Mouse (Mus musculus): ENCODE measurements around the gene Stk32c.

Stk32c gene

GRCm38 (mm10) chr7:139228447-139229171 is 15.5 kb upstream of the Stk32c start:
- no peak for DNase-seq

GRCm38 (mm10) chr7:139226416-139226815 is 13.3 kb upstream of the Stk32c start:
- no peak for DNase-seq

GRCm38 (mm10) chr7:139224725-139225124 is 11.6 kb upstream of the Stk32c start:
- peak; percentile 38 to 49 for DNase-seq

DNA sequence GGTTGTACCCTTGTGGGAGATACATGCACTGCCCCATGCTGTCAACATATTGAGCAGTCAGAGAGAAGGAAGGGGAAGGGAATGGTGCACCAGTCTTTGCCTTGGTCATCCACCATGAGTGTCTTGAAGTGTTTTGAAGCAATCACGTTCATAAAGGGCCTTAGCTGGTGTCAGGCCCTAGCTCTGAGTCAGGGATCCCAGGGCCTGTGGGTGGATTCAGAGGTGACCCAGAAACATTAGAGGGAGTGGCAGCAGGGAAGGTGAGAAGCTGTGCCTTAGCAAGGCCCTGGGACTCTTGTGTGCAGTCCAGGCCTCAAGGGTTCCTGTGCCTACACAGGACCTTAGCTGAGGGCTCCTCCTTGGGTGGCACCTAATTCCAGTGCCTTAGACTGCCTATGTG is 11.0 kb upstream of the Stk32c start:
- no peak for DNase-seq

GRCm38 (mm10) chr7:139222341-139222740 is 9.2 kb upstream of the Stk32c start:
- DNase-seq: no peak

- DNase-seq: no peak
Measured at GRCm38 (mm10) chr7:139221856-139222255, 8.7 kb upstream of the Stk32c start.

DNA sequence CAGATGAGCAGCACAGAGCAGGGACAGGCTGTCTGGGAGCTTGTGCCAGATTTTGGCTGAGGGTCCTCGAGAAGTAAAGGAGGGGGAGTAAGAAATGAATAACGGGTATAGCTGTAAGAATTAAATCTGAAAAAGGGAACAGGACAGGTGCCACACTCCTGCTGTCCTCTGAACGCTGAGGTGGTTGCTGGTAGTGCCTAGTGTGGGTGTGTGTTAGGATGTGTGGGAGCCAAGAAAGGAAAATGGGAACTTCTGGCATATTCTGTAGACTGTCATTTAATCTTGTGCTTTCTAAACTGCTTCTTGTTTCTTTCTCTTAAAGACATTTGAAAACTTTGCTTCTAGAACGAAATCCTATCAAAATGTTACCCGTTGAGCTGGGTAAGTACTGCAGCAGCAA is 8.0 kb upstream of the Stk32c start:
- no peak for DNase-seq

- no peak for DNase-seq
Measured at GRCm38 (mm10) chr7:139220303-139220702, 7.2 kb upstream of the Stk32c start.

DNA sequence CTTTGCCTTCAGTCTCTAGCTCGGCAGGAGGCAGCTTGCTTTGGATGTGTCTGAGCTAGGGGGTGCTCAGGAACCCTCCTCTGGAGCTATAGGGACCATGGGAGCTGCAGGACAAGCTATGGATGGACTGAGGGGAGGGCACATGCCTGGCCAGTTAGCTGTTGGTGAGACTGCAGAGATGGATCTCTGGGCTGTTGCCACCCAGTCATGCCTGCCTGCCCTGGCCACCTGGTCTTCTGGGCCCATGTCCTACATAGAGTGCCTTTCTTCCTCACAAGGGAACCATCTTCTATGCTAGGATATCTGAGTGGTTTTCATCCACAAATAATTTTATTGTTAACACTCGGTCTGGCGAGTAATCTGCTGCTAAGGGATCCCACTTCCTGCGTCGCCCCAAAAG is 6.4 kb upstream of the Stk32c start:
- DNase-seq: no peak

GRCm38 (mm10) chr7:139218641-139219415 is 5.7 kb upstream of the Stk32c start:
- peak; percentile 40 to 53 for DNase-seq

DNA sequence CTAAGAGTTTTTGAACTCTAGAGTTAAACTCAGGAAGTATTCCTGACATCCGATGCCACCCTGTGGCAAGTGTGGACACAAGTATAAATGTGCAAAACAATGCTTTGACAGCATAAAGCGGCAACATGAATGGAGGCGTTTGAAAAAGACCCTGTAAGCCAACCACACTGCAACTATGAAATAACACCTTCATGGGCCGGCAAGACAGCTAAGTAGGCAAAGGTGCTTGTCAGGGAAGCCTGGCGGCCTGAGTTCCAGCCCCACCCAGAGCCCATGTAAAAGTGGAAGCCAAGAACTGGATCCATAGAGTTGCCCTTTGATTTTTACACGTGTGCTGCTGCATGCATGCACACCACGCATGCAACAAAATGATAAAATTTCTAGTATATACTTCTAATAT is 3.9 kb upstream of the Stk32c start:
- DNase-seq: no peak

DNA sequence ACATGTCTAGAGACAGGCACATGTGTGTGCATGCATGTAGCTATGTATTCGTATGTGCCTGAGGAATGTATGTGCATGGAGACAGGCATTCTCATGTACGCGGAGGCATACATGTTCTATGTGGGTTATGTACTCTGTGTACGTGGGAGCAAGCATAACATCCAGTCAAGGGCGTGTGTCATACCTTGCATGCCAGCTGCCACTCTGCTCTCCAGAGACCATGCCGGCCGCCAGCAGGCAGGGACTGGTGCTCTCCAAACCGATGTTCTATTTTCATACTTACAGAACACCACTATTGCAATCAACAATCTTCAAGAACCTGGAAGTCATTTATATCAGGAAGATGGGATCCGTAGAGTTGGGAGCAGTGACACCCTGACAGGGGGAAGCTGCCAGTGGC is 3.4 kb upstream of the Stk32c start:
- DNase-seq: no peak

GRCm38 (mm10) chr7:139215946-139216345 is 2.8 kb upstream of the Stk32c start:
- DNase-seq: no peak

DNA sequence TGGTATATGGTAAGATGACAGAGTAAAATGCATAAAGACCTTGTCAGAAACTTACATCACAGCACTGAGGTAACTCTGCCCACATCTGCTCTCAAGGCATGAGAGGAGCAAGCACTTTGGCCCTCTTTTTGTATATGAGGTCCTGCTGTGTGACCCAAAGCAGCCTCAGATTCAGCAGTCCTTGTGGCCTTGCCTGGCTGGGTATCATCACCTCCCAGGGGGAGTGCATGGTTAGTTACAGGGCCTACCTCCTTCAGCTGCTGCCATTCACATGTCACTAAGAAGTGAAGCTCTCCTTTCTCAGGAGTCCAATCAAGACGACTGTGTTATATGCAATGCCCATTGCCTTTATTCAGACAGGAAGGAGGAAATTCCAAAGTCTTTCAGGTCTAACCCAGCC is 2.4 kb upstream of the Stk32c start:
- no peak for DNase-seq

- DNase-seq: no peak
Measured at GRCm38 (mm10) chr7:139214596-139215340, 1.7 kb upstream of the Stk32c start.

GRCm38 (mm10) chr7:139214160-139214559 is 1.1 kb upstream of the Stk32c start:
- DNase-seq: no peak

DNA sequence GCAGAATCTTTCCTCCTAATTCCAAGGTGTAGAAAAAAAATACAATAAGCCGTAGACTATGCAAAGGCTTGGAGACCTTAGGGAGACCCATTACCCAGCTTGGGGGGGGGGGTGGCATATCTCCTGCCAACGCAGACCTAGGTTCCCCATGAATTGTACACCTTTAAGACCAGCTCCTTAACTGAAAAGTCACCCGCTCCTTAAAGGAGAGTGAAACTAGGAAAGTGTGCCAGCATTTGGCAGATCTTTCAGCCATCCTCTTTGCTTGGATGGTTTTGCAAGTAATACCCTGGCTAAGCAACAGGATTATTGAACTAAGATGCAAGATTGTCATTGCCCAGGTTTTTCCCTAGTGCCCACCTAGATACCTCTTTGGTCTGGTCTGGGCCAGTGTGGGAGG is 644 bp upstream of the Stk32c start:
- DNase-seq: no peak

- DNase-seq: no peak
Measured at GRCm38 (mm10) chr7:139211761-139212160, 1.3 kb downstream of the Stk32c start.

- no peak for DNase-seq
Measured at GRCm38 (mm10) chr7:139208773-139209095, 4.4 kb downstream of the Stk32c start.

- no peak for DNase-seq
Measured at GRCm38 (mm10) chr7:139208023-139208772, 4.9 kb downstream of the Stk32c start.

DNA sequence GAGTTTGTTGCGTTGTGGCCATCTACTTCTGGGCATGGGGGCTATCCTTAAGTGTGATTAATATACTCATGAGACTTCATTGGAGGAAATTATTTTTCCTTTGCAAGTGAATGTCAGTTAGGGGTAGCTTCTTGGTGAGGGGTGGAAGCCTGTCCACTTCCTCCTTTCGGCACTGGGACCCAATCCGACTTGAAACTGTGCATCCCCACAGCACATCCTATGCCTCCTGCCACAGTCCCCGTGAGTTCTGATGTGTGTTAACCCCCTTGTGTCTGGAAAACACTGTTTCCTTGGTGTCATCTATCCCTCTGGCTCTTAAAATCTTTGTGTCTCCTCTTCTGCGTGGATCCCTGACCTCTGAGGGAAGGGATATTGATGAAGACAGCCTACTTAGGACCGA is 11.9 kb downstream of the Stk32c start:
- no peak for DNase-seq

- DNase-seq: peak in 1 of 2 experiments; percentile 69
Measured at GRCm38 (mm10) chr7:139200108-139200507, 13.0 kb downstream of the Stk32c start.

DNA sequence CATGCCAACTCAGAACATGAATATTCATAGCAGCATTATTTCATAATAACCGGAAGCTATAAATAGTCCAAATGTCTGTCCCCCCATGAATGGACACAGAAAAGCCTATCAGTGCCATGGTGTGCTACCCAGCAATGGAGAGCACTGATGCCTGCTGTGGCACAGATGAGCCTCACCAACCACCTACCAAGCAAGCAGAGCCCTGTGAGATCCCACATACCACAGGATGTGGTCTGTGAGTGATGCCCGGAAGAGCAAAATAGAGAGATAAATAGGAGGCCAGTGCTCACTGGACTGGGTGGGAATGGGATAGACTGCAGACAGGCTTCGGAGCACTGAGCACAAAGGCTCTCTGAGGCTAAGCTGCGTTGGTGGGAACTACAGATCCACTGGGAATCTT is 16.1 kb downstream of the Stk32c start:
- no peak for DNase-seq
